Mouse (Mus musculus) left cerebral cortex, adult 18-20 months (tissue): ENCODE measurements around the gene Ntn1. TPM values are rescaled to one million over a fixed set of nuclear protein-coding genes. Genes with fewer than 3 reads are reported as not detected.
A peak's percentile ranks its signal among the peaks of the same experiment; 100 is the strongest.

Experiments used
- DNase-seq, 2 experiments: peaks; one replicate each; pipeline ENCODE4 v3.0.0; 2021 to 2022; ENCODE audit warnings: low spot score in 2 of 2, mixed read lengths in 1 of 2
- microRNA-seq, 2 experiments: library from miRNA; unstranded; fragments of <30 nt; microRNA quantifications; one replicate each; pipeline ENCODE4 v1.2.0; 2021
- total RNA-seq, 2 experiments: library from RNA; stranded (reverse); gene quantifications; 2 replicates each; pipeline ENCODE4 v1.2.3; 2021

Gene Ntn1
- total RNA-seq, 2 experiments from 2014 or later, result 6.2 to 7.6 TPM

DNA sequence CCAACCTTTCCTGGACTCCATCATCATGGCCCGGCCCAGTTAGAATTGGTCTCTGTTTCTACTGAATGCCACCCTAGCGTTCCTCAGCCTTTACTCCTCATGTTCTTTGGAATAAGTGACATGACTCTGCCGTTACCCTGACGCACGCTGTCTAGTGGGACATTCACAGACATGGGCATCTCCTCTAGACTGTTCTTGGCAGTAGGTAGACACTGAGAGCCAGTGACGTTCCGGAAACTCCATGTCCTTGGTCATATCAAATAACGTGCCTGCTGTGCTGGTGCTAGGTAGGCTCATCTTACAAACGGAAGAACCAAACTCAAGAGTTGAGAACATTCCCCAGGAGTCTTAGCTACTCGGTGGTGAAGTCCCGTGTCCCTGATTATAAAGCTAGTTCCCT is 203.2 kb downstream of the Ntn1 start:
- DNase-seq, result no peak

DNA sequence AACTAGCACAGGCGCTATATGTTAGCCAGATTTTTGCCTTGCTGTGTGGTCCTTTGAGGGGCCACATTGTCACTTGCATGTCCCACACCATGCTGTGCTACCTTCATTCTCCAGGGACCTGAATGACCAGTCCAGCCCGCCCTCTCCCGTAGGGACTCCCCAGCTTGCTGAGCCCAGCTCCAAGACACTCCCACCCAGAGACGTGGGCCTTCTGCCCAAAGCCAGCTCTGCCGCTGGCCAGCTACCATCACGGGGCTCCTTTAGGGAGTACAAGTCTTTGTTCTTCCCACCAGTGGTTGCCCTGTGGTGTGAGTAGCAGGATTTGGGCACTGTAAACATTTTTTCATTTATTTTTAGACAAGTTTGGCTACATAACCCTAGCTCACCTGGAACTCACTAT is 204.1 kb downstream of the Ntn1 start:
- DNase-seq, result no peak

DNA sequence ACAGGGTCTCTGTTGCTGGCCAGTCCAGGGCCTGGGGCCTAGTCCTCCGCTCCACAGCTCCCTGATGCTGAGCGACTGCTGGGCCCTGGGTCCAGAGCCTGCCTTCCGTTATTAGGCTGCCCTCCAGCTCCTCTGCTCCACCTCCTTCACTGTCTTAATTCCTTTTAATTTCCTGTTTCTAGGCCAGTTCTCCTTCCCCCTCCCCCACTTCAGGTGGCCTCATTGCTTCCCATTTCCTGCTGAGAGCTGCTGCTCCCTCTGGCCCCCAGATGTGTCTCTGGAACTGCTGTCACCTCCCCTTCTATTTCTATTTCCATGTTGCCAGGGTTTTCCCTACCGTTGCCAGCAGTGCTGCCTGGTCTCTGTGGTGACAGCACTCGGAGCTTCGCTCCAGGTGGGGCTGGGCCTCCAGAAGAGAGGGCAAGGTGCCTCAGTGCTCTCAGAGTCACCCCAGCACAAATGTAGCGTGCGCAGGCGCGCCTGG is 204.9 kb downstream of the Ntn1 start:
- no peak for DNase-seq

DNA sequence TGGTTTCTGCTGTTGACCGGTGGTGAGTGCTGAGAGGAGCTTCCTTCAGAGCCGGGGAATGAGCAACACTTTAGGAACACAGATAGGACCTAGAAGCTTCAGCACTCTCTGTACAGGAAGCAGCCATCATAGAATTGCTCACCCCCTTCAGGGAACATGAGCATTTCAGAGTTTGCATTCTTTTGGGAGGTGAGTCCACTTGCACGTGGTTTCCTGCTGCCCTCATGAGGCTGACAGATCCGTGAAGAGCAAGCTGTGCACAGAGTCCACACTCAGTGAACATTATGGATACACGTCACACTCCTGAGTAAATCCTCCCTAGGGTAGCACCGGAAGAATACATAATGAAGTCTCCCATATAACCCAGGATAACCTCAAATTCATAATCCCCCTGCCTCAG is 205.5 kb downstream of the Ntn1 start:
- no peak for DNase-seq

DNA sequence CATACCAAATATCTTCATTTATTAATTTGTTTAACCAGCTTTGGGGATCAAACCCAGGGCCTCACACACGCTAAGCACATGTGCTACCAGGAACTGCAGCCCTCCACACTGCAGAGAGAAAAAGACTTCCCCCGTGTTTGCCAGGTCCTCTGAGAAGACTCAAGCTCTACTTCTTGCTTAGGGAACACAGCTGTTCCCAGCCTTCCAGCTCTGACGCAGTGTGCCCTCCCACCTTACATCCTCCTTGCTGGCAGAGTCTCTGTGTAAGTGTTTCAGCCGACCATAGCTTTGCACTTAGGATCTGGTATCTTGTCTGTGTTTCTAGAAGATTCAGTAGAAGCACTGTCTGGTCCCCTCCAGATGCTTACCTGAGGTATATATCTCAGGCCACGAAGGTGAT is 209.8 kb downstream of the Ntn1 start:
- DNase-seq, result peak; percentile 31 to 32

DNA sequence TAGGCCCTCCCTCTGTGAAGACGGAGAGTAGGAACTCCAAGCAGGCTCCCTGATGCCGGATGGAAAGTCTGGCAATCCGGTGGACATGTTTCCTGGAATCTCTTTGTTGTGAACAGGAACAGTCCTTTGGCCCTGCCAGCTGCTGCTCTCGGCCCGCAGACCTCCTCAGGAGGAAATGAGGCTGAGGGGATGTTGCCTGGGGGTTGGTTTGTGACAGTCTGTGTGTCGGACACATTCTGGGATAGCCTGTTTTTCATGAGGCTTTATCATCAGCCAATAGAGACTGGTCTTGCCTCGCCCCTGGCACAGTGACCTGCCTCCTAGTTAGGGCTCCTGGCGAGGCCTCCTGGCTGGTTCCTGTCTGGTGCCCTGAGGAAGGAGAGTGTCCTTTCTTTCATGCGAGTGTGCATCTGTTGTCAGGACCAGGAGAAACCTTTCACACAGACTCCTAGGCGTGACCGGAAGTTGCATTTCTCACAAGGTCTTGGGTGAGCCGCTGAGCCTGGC is 211.9 kb downstream of the Ntn1 start:
- no peak for DNase-seq

DNA sequence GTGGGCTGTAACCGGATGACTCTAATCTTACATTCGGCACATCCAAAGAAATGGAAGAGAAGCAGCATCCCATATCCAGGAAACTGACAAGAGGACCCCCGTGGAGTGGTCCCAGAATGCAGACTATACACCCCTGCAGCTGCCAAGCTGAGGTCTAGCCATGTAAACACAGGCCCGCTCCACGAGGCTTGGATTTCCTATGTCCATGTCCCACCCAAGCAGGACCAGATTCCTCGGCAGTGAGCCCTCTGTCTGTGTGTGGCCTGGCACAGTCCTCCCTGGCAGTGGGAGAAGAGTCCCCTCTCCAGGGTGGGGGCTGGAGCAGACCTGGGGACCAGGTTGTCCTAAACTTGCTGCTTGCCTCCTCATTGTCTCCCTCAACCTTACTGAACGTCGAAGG is 213.4 kb downstream of the Ntn1 start:
- DNase-seq, result no peak

DNA sequence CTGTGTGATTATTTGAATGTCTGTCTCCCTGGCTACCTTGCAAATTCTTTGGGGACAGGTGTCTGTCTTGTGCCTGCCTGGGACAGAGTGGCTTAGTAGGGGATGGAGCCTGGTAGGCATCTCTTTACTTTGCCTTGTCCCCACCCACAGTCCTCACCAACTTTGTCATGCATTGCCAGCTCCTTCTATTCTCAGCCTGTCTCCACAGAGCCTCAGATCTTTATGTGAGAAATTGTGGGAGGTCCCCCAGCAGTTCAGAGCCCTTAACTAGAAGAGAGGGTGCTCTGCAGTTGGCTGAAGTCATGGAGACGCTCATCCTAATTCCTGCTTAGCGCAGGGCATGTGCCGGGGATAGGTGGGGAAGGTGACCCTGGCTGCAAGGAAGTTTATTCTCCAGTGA is 215.0 kb downstream of the Ntn1 start:
- DNase-seq, result peak; percentile 18 to 42

DNA sequence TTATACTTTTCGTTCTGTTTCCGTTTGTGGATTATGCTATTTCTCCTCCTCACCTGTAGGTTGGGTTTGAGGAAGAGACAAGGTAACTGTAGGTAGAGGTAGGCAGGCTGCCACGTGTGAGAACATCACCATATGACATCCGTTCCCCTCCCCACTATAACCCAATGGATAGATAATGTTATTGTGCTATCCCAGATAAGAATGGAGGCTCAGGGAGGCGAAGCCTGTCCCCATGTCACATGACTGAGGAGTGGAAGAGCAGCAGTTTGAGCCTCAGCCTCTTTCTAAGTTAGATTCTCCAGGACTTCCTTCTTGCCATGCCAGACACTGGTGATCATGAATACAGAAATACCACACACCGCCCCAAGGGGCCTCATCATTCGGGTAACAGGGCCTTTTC is 223.2 kb downstream of the Ntn1 start:
- DNase-seq, result no peak

DNA sequence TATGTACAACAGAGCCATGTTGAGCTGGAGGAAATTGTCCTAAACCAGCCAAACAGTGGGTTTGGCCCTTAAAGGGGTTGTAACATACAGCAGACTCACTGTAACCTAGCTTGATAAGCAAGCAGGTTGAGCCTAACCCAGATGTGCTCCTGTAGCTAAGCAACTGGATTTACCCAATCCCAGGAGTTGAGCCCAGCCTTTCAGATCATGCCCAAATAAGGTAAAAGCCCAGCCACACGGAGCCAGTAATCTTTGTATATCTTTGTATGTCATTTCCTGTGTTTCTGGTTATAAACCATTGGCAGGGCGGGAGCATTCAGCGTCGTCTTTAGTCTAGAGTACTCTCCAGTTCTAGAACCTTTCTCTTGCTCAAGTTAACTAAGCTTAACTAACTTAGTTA is 224.1 kb downstream of the Ntn1 start:
- no peak for DNase-seq

DNA sequence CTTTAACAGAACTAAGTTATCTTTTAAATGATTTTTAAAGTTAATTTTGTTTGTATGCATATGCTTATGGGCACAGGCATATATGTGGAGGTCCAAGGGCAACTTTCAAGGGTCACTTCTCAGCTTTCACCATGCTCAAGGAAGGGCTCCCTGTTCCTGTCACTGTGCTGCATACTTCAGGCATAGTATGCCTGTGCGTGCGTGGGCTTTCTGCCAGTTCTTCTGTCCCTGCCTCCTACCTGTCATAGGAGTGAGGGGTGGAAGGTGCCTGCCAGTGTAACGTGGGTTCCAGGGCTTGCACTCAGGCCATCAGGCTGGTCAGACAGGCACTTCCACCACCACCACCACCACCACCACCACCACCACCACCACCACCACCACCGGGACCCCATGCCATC is 228.0 kb downstream of the Ntn1 start:
- no peak for DNase-seq

DNA sequence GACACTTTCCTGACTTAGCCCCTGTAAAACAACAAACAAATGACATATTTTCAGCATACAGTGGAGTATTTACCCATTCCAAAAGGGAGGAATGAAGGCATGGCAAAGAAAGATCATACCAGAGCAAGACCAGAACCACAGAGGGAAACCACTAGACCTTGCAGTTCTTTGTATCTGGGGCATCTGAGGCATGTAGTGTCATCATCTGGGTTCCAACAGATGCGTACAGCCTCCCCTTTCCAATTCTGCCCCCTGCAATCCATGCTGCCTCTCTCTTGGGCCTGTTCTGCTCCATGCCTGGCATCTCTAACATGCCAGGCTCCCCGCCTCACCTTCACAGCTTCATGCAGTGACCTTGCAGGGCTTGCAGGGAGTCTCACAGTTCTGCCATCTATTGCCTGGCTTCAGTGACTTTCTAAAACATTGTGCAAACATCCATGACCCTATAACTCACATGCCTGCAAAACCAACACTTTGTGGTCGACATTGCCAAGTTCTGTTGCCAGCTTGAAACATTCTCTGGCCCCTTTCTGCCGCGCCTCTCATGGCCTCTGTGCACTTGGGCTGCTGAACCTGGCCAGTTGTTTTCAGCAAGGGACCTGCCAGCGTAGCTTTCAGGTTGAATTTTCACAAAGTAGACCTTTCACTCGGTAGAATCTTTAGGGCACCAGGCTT is 228.5 kb downstream of the Ntn1 start:
- no peak for DNase-seq

DNA sequence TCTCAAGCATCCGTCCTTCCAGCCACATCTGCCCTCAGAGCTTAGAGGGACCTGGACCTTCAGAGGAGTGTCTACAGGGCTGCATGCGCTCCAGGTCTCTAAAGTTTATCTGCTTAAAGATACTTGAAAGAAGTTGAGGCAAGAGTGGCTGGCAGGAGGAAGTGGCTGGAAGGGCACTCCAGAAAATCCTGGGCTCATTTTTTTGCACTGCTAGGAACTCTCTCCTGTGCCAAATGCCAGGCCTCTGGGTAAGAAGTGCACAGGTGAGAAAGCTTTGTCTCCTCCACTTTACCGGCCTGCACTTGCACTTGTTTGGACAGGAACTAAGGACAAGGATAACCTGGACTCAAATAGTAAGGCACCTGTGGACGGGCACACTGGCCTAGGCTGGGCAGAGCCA is 232.2 kb downstream of the Ntn1 start:
- DNase-seq, result no peak

DNA sequence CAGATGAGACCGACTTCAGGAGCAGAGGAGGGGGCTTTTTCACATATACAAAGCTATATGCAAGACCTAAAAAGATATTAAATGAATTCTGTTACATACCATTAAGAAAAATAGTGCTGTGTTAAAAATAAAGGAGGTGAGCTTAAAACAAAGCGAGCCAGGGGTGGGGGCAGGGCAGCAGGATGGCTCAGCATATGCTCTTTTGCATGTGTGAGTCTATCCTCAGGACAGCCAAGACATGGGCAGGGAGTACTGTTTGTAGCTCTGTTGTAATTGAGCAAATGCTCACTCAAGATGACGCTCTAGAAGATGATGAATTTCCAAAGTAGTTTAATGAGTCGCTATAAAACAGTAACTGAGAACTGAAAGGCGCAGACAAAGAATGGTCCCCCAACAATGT is 236.2 kb downstream of the Ntn1 start:
- DNase-seq, result no peak

DNA sequence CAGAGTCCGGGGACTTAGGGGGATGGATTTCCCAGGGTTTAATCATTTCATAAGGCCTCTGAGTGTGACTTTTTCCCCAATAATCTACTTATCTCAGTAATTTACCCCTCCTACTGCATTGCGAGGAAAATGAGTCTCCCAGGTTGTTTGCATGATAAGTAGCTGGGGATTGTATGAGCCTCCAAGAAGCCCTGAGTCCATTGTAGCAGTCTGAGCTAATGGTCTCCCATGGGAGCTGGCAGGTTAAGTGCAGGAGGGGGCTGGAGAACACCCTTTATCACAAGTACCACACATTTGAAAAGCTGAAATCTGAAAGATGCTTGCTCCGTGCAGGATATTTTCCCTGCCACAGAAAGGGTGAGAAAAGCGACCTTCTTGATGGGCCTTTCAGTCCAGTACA is 240.8 kb downstream of the Ntn1 start:
- no peak for DNase-seq

Small RNAs within 50 kb of the gene (microRNA-seq; reads per million reads assigned to microRNA genes)
- gene Mir6406, result 0 reads per million in 2 experiments

Other genes starting within 250 kb of the Ntn1 start
- gene Pik3r5, start 31.3 kb upstream of the Ntn1 start, total RNA-seq, result 1 to 10 TPM; 2.7 to 2.8 TPM
- gene Pik3r6, start 102.2 kb upstream of the Ntn1 start, total RNA-seq, result 1 to 10 TPM; 3.5 to 4.0 TPM
- not detected for gene Mfsd6l, start 155.4 kb upstream of the Ntn1 start, total RNA-seq
- gene Ccdc42, start 186.2 kb upstream of the Ntn1 start, total RNA-seq, result 1 to 10 TPM in 1 of 2 experiments, under 1 TPM in 1; 0.60 to 1.8 TPM